Mouse (Mus musculus) right cerebral cortex, postnatal 4 days (tissue): ENCODE measurements at regions not wholly inside any gene's neighbourhood (a gene's known extent, or its start where the extent isn't known, plus 50 kb on each side); places are given as distances from the start of the nearest gene placed in this dataset.
A peak's percentile ranks its signal among the peaks of the same experiment; 100 is the strongest.

Experiments used
- DNase-seq: peaks from one replicate; pipeline ENCODE4 v3.0.0-alpha.2; 2022

GRCm38 (mm10) chr9:120233011-120233410, 68.3 kb upstream of the Myrip start:
- DNase-seq: no peak

DNA sequence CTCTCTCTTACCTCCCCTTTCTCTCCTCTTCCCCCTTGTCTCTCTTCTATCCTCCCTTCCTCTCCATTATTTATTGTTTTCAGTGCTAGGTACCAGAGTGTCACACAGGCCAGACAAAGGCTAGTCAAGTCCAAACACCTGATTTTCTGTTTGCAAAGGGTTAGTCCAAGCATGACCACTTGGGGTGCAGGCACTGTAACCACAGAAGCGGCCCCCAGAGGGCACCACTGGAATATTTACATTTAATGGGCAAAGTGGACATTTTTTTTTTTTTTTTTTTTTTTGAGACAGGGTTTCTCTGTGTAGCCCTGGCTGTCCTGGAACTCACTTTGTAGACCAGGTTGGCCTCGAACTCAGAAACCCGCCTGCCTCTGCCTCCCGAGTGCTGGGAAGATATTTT, 66.3 kb upstream of the Myrip start:
- peak; percentile 19 for DNase-seq

GRCm38 (mm10) chr9:120245444-120245843, 55.9 kb upstream of the Myrip start:
- DNase-seq: no peak

- DNase-seq: no peak
These were observed 52.6 kb upstream of the Myrip start for GRCm38 (mm10) chr9:120248728-120249127.
